Mouse (Mus musculus) spleen, embryonic (tissue): ENCODE measurements around the gene Isx.

Experiments
- CTCF ChIA-PET: fragments of 350-600 bp; sonication (Branson Sonifier 250); formaldehyde crosslinking; loops from one replicate; lab custom pipeline; 2022; lab: Charles Lee

Gene Isx

GRCm38 (mm10) chr8:74872940-74873339 lies at the start of gene Isx:
Gene Isx, plus strand, starts transcription at chr8:74873173.
- CTCF ChIA-PET: no interaction called here

- CTCF ChIA-PET: no interaction called here
These were observed 45.3 kb upstream of the Isx start for GRCm38 (mm10) chr8:74827689-74828088.

- CTCF ChIA-PET: no interaction called here
These were observed 41.7 kb upstream of the Isx start for GRCm38 (mm10) chr8:74831322-74831721.

- CTCF ChIA-PET: no interaction called here
These were observed 38.7 kb upstream of the Isx start for GRCm38 (mm10) chr8:74834246-74834645.

- CTCF ChIA-PET: no interaction called here
These were observed 25.5 kb upstream of the Isx start for GRCm38 (mm10) chr8:74847376-74848048.

- CTCF ChIA-PET: no interaction called here
These were observed 24.3 kb upstream of the Isx start for GRCm38 (mm10) chr8:74848707-74849106.

- CTCF ChIA-PET: no interaction called here
These were observed 22.0 kb upstream of the Isx start for GRCm38 (mm10) chr8:74850971-74851370.

GRCm38 (mm10) chr8:74851837-74852236 lies 21.1 kb upstream of the Isx start:
- CTCF ChIA-PET: no interaction called here

GRCm38 (mm10) chr8:74853488-74853887 lies 19.5 kb upstream of the Isx start:
- CTCF ChIA-PET: no interaction called here

GRCm38 (mm10) chr8:74854786-74855185 lies 18.2 kb upstream of the Isx start:
- CTCF ChIA-PET: no interaction called here

- CTCF ChIA-PET: no interaction called here
These were observed 17.6 kb upstream of the Isx start for GRCm38 (mm10) chr8:74855341-74855740.

GRCm38 (mm10) chr8:74859241-74859640 lies 13.7 kb upstream of the Isx start:
- CTCF ChIA-PET: no interaction called here

- CTCF ChIA-PET: no interaction called here
These were observed 12.5 kb upstream of the Isx start for GRCm38 (mm10) chr8:74860449-74860848.

- CTCF ChIA-PET: no interaction called here
These were observed 10.4 kb upstream of the Isx start for GRCm38 (mm10) chr8:74862598-74862997.

GRCm38 (mm10) chr8:74870346-74870949 lies 2.5 kb upstream of the Isx start:
- CTCF ChIA-PET: no interaction called here

- CTCF ChIA-PET: no interaction called here
These were observed 1.3 kb upstream of the Isx start for GRCm38 (mm10) chr8:74871686-74872085.

GRCm38 (mm10) chr8:74872151-74872823 lies 686 bp upstream of the Isx start:
- CTCF ChIA-PET: no interaction called here

- CTCF ChIA-PET: no interaction called here
These were observed 1.6 kb downstream of the Isx start for GRCm38 (mm10) chr8:74874565-74874964.

- CTCF ChIA-PET: no interaction called here
These were observed 5.7 kb downstream of the Isx start for GRCm38 (mm10) chr8:74878637-74879036.

- CTCF ChIA-PET: no interaction called here
These were observed 15.8 kb downstream of the Isx start for GRCm38 (mm10) chr8:74888763-74889162.

- CTCF ChIA-PET: no interaction called here
These were observed 18.1 kb downstream of the Isx start for GRCm38 (mm10) chr8:74891030-74891429.

GRCm38 (mm10) chr8:74896302-74896701 lies 23.3 kb downstream of the Isx start:
- CTCF ChIA-PET: no interaction called here

GRCm38 (mm10) chr8:74897315-74897714 lies 24.3 kb downstream of the Isx start:
- CTCF ChIA-PET: no interaction called here
